Mouse (Mus musculus): Measurements from ENCODE around the gene Tspan18.
A peak's percentile ranks its signal among the peaks of the same experiment; 100 is the strongest.

Gene Tspan18

DNA sequence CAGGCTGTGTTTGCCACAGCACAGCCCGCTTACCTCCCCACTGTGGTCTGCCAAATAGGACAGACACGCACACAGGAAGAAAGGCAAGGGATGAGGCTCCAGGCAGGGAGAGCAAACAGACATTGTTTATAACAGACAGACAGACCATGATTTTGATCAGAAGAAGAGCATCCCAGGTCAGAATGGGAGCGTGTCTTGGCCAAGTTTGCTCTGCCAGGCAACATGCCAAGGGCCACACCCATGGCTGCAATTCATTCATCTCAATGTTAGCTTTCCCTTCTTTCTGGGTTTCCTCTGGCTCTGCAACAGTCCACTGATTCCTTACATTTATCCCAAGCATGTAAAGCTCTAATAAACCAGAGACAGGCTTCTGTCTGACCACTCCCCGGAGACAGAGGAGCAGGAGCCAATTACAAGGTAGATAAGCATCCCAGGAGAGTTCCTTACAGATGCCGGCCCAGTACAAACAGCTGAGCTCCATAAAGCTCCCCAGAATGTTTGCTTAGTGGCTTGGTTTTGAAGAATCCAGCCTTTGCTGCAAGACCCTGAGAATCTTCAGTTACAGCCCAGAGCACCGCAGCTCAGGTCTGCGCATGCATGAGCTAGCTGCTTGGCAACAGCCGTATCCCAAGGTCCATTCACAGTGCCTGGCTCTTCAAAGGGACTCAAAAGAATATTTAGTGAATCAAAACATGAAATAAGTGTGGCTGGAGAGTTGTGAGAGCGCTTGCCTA lies 5.2 kb upstream of the Tspan18 start:
- peak in 1 of 2 experiments; percentile 33 for DNase-seq

GRCm38 (mm10) chr2:93335996-93336395 lies 1.7 kb upstream of the Tspan18 start:
- DNase-seq = no peak

- DNase-seq = peak; percentile 85 to 95
Observed at GRCm38 (mm10) chr2:93333241-93333816, 976 bp downstream of the Tspan18 start.

- peak; percentile 74 to 75 for DNase-seq
Observed at GRCm38 (mm10) chr2:93332277-93332676, 2.0 kb downstream of the Tspan18 start.

GRCm38 (mm10) chr2:93331121-93331520 lies 3.2 kb downstream of the Tspan18 start:
- no peak for DNase-seq

DNA sequence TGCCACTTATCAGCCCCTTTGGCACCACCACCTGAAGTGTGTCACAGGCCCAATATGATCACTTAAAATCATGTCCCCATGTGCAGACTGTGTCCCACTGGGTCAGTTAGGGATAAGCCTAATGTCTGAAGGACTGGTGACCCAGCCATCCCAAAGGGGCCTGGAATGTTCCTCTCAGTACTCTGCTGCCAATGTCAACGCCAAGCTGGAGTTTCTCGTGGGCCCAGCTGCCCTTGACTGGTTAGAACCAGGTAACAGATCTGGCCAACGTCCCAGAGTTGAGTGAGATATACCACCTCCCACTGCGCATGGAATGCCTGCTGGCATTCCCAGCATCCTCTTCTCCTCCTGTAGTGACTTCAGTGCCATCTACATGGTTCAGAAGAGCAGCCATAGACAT lies 5.2 kb downstream of the Tspan18 start:
- DNase-seq = peak; percentile 76 to 80

DNA sequence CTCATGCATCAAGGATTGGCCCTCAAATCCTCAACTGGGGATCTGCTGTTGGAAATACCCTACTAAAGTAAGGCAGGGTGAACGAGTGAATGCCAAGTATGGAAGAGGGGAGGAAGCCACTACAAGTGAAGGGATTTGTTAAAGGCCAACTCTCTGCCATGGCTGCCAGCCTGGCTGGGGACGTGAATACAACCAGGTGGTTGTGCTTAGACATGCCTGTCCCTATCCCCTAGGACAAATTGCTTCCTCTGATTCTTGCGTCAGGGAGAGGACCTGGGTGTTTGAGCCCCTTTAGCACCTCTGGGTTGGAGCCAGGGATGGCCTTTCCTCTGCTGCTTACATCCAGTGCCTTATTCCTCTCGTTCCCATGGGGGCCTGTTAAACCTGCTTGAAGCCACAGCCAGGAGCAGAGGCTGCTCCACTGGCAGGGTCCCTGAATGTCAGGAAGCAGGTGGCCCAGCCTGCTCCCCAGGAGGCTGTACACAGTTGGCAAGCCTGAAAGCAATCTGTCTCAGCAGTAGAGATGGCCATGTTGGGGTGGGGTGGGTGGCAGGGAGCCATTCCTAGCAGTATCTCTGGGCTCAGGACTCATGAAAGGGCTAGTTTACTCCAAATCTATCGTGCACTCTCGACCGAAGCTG lies 6.3 kb downstream of the Tspan18 start:
- no peak for DNase-seq

- DNase-seq = no peak
Observed at GRCm38 (mm10) chr2:93324681-93325080, 9.6 kb downstream of the Tspan18 start.

DNA sequence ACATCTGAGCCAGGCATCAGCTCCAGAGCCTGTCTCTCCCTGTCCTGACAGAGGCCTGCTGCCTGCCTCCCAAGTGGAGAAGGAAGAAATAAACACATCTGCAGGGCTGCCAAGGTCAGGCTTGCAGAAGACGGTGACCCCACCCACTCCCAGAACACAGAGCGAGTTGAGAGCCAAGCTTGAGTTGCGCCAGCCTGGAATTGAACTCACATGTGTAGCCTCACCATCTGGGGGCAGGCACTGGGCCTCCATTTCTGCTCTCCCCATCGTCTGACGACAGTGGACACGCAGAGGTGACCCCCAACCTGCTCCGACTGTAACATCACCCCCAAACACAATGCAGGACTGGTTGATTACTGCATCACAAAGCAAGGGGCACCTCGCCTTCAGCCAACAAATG lies 12.4 kb downstream of the Tspan18 start:
- DNase-seq = peak; percentile 18 to 29

DNA sequence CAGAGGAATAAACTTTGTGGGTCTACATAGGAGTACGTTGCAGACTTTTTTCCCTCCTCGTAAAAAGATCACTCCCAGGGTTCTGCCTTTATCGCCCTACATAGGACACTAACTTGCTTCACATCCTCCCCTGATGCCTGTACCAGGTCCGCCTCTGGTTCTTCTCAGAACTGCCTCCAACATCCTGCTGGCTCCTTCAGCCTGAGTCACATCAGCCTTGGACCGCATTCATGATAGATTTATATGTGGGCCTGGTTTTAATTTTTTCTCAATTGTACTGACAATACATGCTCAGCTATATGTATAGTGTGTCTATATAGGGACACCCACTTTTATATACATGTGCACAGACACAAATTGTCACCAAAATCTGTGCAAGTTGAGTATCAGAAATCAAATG lies 14.0 kb downstream of the Tspan18 start:
- no peak for DNase-seq

DNA sequence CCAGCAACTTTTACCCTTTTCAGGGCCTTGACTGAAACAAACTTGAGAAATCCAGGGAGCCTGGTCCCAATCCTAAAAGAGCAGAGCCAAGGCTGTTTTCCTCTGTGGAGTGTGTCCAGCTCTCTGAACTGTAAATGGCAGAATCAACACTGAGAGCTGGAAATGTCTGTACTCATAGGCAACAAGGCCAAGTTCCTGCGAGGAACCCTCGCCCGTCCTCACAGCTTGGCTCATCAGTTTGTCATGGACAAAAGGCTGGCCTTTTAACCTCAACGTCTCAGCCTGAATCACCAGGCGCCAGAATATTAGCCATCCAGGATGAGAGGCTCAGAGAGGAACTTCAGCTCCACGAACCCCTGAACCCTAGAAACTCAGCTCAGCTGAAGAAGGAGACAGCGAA lies 14.7 kb downstream of the Tspan18 start:
- peak in 1 of 2 experiments; percentile 23 for DNase-seq

GRCm38 (mm10) chr2:93318781-93319349 lies 15.4 kb downstream of the Tspan18 start:
- no peak for DNase-seq

- peak; percentile 57 to 64 for DNase-seq
Observed at GRCm38 (mm10) chr2:93313768-93314632, 20.3 kb downstream of the Tspan18 start.

GRCm38 (mm10) chr2:93312458-93312857 lies 21.8 kb downstream of the Tspan18 start:
- no peak for DNase-seq

DNA sequence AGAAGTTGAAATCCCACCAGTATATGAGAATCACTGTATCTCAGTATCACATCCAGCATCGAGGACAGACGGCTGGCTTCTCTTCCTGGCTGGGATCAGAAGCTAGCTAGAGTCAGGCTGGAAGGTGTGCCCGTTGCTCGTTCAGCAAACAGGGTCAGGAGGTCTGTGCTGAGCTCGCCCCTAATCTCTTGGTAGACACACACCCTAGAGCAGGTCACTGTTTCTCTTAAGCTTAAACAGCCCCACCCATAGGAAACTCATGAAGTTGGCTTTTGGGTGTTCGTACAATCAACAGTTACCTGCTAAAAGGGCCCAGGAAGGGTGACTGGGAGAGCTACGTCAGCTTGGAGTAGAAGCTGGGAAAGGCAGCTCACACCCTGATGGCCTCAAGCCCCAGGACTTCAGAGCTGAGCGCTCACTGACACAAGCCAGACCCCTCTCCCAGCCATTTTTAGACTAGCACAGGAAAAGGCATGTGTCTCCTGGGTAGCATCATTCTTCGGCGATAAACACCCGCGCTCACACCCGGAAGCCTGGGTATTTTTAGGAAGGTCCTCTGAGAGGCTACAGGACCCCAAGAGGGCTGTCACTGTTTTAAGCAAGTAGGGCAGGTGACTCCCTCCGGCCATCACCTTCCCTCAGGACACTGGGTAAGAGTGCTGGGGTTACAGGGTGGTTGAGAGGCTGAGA lies 24.4 kb downstream of the Tspan18 start:
- DNase-seq = no peak

DNA sequence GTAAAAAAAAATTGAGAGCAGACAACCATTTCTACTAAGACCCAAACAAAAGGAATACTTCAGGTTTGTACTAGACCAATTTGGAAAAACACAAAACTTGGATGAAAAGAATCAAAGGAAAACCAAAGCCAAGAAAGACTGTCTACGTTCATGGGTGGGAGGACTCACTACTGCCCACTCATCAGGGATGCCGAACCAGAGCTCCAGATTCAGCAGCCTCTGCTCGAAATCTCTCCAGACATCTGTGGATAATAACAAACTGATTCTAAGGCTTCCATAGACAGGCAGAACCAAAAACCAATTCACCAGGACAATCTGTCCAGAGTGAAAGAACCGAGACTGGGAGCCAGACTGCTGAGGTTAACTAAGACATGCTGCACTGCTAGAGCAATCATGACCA lies 27.4 kb downstream of the Tspan18 start:
- no peak for DNase-seq

GRCm38 (mm10) chr2:93304273-93304634 lies 30.1 kb downstream of the Tspan18 start:
- no peak for DNase-seq

DNA sequence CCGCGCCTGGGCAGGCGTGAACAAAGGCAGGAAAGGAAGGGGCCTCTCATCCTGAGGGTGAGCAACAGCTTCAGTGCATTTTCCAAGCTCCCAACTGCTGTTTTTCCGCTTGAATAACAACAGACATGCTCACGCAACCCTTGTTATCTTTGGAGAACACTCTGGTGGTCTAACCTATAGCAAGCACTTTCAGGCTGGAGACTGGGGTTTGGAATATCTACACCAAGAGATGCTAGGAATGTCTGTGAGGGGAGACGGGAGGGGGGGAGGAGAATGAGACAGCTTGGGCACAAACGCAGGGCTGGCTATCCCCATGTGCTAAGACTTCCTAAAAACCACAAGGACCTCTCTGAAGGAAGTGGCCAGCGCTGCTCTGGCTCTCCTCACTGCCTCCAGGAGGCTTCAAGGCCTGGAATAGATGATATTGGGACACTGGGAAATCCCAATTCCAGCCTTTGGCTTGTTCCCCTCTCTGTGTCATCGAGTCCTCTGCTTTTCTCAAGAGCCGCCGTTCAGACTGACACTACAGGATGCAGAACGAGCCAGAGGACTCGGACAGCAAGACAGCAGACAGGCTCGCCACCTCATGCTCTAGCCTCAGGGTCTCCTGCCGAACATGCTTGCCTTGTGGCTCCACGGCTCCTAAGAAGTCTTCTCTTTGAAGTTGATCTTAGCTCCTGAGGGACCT lies 30.6 kb downstream of the Tspan18 start:
- peak; percentile 22 to 43 for DNase-seq

GRCm38 (mm10) chr2:93303260-93303584 lies 31.1 kb downstream of the Tspan18 start:
- no peak for DNase-seq

DNA sequence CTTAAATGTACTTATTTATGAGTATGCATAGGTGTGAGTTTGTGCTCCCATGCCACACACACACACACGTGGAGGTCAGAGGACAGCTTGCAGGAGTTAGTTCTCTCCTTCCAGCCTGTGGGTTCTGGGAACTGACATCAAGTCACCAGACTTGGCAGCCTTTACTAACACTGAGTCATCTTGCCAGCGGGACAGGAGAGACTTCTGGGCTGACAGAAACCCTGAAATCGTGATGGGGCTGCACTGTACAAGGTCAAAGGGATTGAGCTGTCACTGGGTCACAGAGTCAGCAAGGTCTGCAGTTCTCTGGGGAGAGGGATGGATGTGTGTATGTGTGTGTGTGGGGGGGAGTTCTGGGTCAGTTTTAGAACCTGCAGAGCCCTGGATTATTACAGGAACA lies 36.6 kb downstream of the Tspan18 start:
- peak; percentile 40 to 41 for DNase-seq

GRCm38 (mm10) chr2:93291186-93291926 lies 42.9 kb downstream of the Tspan18 start:
- no peak for DNase-seq

All from kidney, postnatal 36 days (tissue).